Comparison of ENCODE assay signal across 8 mouse cellular contexts in genomic region chr2:152831019-152831878, GRCm38 (mm10). TPM values are rescaled to one million over a fixed set of nuclear protein-coding genes. Genes with fewer than 3 reads are reported as not detected.
DNase-seq lines count a peak whose midpoint lies in the region; ATAC-seq lines count a peak whose summit lies in the region.

TSS of gene Bcl2l1 (minus strand) at chr2:152831728.

- H3K27me3 ChIP-seq in hindbrain, embryonic 15.5 days = no peaks in the 10 kb centered on the region

- no peaks in the 10 kb centered on the region for H3K9me3 ChIP-seq in hindbrain, embryonic 15.5 days

- peaks cover 35% of the 10 kb centered on the region for H3K4me1 ChIP-seq in hindbrain, embryonic 15.5 days (replicated peaks)

- H3K27ac ChIP-seq in hindbrain, embryonic 15.5 days (replicated peaks) = peak within 1 kb of the TSS; percentile 97

- peak; percentile 98 for ATAC-seq in hindbrain, embryonic 15.5 days (ENCODE audit: low FRiP score, low read depth)

- H3K4me2 ChIP-seq in hindbrain, embryonic 15.5 days = peak within 1 kb of the TSS; percentile 80

- peak within 1 kb of the TSS; percentile 81 for H3K9ac ChIP-seq in hindbrain, embryonic 15.5 days

- under 1% methylated on average over 74 of the region's 74 CpGs for WGBS in hindbrain, embryonic 15.5 days

- H3K4me3 ChIP-seq in hindbrain, embryonic 15.5 days = peak within 1 kb of the TSS; percentile 71

- DNase-seq in R1 (ENCODE audit: low read depth, low spot score) = peak; percentile 98
- DNase-seq in cerebellum, postnatal 25 days = peak; percentile 98
- peak; percentile 98 to 99 for DNase-seq in frontal cortex, postnatal 36 days (ENCODE audit: low spot score in 2 of 2)
- DNase-seq in left cerebral cortex, adult 11 months (ENCODE audit: low spot score) = peak; percentile 96
- DNase-seq in lung, postnatal 4 days = peak; percentile 98 to 99
- DNase-seq in retina, postnatal 7 days (ENCODE audit: low read depth, low spot score) = peak; percentile 96
- peak; percentile 100 for DNase-seq in urinary bladder, adult 2 months (ENCODE audit: low spot score)

- no peaks in the 10 kb centered on the region for H3K36me3 ChIP-seq in hindbrain, embryonic 15.5 days

RNA-seq across cellular contexts. Expression of gene Bcl2l1, which starts in this region (rescaled TPM):
- 145 and 155 TPM in 2 replicates for polyA plus RNA-seq in hindbrain, embryonic 15.5 days (2015; fragmentation: Nextera tagmentation; extraction: Ambion mirVana)
- polyA plus RNA-seq in urinary bladder, adult 2 months (2012; rRNA removed) = 76.7 and 88.6 TPM in 2 replicates

Comparison
In these comparisons a context has a peak if more than half of its experiments do, and no peak if none do; other contexts are left out.
1. Peak in every context shown above with its lines: DNase-seq, ATAC-seq, H3K4me3 ChIP-seq and H3K27ac ChIP-seq.